Mouse (Mus musculus) brain, embryonic 14.5 days (tissue): ENCODE data around the gene Fars2. TPM values are rescaled to one million over a fixed set of nuclear protein-coding genes. Genes with fewer than 3 reads are reported as not detected.

Source experiments
- DNase-seq: peaks from one replicate; pipeline ENCODE4 v3.0.0-alpha.2; 2011; ENCODE audit warnings: low read depth
- CTCF ChIP-seq: fragments of 200-500 bp; IDR thresholded peaks from 2 replicates; pipeline ENCODE4 v1.5.1; 2012; ENCODE audit warnings: inconsistent platforms, mild to moderate bottlenecking, moderate library complexity, borderline replicate concordance; ENCODE audit not compliant: insufficient read depth, insufficient read length; ENCODE audit errors: extremely low read depth
- POLR2A ChIP-seq: fragments of 200-500 bp; IDR thresholded peaks from 2 replicates; pipeline ENCODE4 v1.6.1; 2012; ENCODE audit warnings: mild to moderate bottlenecking, inconsistent platforms, borderline replicate concordance; ENCODE audit not compliant: poor library complexity, insufficient read depth, insufficient read length, severe bottlenecking; ENCODE audit errors: extremely low read depth
- polyA plus RNA-seq: library from polyadenylated mRNA; depleted of rRNA; stranded (reverse); fragments of >200 nt; gene quantifications from 2 replicates; pipeline ENCODE4 v1.2.3, GENCODE M21; 2012

Fars2 gene
- polyA plus RNA-seq, 1 experiment, result 28.9 TPM

GRCm38 (mm10) chr13:36294503-36294902, 177.3 kb downstream of the Fars2 start:
- peak; percentile 20 for DNase-seq
- TF ChIP-seq POLR2A, result no peak

- DNase-seq, result peak; percentile 95
- TF ChIP-seq CTCF (no peak), POLR2A (no peak)
These were observed 178.6 kb downstream of the Fars2 start for GRCm38 (mm10) chr13:36295848-36296247.

- peak; percentile 29 for DNase-seq
These were observed 179.4 kb downstream of the Fars2 start for GRCm38 (mm10) chr13:36296574-36296973.

GRCm38 (mm10) chr13:36297950-36298781, 181.0 kb downstream of the Fars2 start:
- TF ChIP-seq CTCF (no peak), POLR2A (no peak)

More at GRCm38 (mm10) chr13:36296574-36296973, 179.4 kb downstream of the Fars2 start:
- no peak for TF ChIP-seq POLR2A
- TF ChIP-seq CTCF, result no peak

GRCm38 (mm10) chr13:36298782-36299031, 181.5 kb downstream of the Fars2 start:
- no peak for DNase-seq
- TF ChIP-seq POLR2A (no peak), CTCF (no peak)

More at GRCm38 (mm10) chr13:36297950-36298781, 181.0 kb downstream of the Fars2 start:
- peak; percentile 86 for DNase-seq

- no peak for TF ChIP-seq CTCF
- no peak for TF ChIP-seq POLR2A
- DNase-seq, result no peak
These were observed 185.6 kb downstream of the Fars2 start for GRCm38 (mm10) chr13:36302770-36303169.

GRCm38 (mm10) chr13:36305306-36305705, 188.1 kb downstream of the Fars2 start:
- no peak for DNase-seq
- no peak for TF ChIP-seq POLR2A
- no peak for TF ChIP-seq CTCF

GRCm38 (mm10) chr13:36307386-36307785, 190.2 kb downstream of the Fars2 start:
- TF ChIP-seq POLR2A, result no peak
- TF ChIP-seq CTCF, result no peak
- peak; percentile 58 for DNase-seq

GRCm38 (mm10) chr13:36309160-36309559, 191.9 kb downstream of the Fars2 start:
- TF ChIP-seq POLR2A, result no peak
- TF ChIP-seq CTCF, result no peak
- no peak for DNase-seq

- TF ChIP-seq POLR2A (no peak), CTCF (no peak)
These were observed 197.0 kb downstream of the Fars2 start for GRCm38 (mm10) chr13:36314218-36314617.

GRCm38 (mm10) chr13:36314860-36315800, 197.9 kb downstream of the Fars2 start:
- no peak for DNase-seq
- TF ChIP-seq POLR2A (no peak), CTCF (no peak)

More at GRCm38 (mm10) chr13:36314218-36314617, 197.0 kb downstream of the Fars2 start:
- no peak for DNase-seq
